Mouse (Mus musculus) adrenal gland, postnatal 4 days (tissue): ENCODE measurements around the gene Zfp933. TPM values are rescaled to one million over a fixed set of nuclear protein-coding genes. Genes with fewer than 3 reads are reported as not detected.
"Not testable (repeated sequence)": the region's sequence is repeated elsewhere in the genome, so short reads cannot be mapped to it uniquely, and the experiment has no call there.

Experiments
- DNase-seq, 2 experiments: peaks; one replicate each; pipeline ENCODE4 v3.0.0; 2021 to 2022; ENCODE audit warnings: low spot score in 2 of 2, mixed read lengths in 2 of 2
- long read RNA-seq, 2 experiments: library from polyadenylated mRNA; stranded (forward); transcript quantifications; one replicate each; pipeline ENCODE4 v2.0.0; 2021
- total RNA-seq, 2 experiments: library from RNA; stranded (reverse); gene quantifications; 2 replicates each; pipeline ENCODE4 v1.2.3; 2021

Gene Zfp933
- total RNA-seq = 10 to 100 TPM; 29.6 to 29.9 TPM
- long read RNA-seq, experiment 1, full-length matches to known transcripts = 3 of 4 reads
- long read RNA-seq, experiment 1, partial matches to known transcripts = 0 of 4 reads
- long read RNA-seq, experiment 1, other reads (novel, unspliced or antisense) = 1 of 4 reads
- long read RNA-seq, experiment 2, full-length matches to known transcripts = 2 of 6 reads
- long read RNA-seq, experiment 2, partial matches to known transcripts = 0 of 6 reads
- long read RNA-seq, experiment 2, other reads (novel, unspliced or antisense) = 4 of 6 reads

DNA sequence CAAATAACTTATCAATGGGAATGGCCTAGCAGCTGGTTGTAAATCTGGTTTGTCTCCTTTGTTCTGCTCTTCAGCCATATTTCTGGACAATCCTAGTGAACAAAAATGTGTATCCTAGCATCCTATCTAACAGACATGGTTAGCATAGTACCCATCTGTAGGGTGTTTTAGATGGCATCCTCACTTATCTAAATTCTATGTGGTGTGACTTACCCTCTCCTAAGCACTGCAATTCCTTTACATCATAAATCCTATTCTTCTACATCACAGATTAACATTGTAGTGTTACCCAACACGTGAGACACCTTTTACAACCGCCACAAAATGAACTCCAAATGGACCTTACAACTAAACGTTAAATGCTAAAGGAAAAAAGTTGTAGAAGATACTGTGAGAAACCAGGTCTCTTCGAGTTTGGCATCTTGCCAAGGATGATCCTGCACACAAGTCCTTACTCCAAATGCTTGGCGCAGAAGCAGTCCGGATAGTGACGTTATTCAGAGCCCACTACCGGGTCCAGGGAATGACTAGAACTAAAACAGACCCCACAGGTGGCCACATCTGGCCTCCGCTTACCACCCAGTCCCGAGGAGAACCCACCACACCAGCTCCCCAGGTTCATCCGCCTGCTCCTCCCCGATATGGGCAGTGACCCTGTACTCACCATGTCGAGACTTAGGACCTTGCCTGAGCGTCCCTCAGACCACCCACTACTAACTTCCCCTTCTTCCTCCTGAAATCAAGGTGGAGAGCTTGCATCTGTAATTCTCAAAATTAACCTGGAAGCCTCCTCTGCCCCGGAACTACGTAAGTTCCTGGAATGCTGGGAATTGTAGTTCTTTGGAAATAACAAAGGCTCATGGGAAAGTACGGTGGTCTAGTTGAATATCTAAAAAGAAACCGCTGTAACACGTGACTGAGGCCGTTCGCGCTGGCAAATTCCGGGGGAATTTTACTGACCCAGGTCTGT lies at the start of gene Zfp933:
TSS of gene Zfp933 (minus strand) at position 753 of the 970 bp plus-strand sequence.
- DNase-seq = no peak

DNA sequence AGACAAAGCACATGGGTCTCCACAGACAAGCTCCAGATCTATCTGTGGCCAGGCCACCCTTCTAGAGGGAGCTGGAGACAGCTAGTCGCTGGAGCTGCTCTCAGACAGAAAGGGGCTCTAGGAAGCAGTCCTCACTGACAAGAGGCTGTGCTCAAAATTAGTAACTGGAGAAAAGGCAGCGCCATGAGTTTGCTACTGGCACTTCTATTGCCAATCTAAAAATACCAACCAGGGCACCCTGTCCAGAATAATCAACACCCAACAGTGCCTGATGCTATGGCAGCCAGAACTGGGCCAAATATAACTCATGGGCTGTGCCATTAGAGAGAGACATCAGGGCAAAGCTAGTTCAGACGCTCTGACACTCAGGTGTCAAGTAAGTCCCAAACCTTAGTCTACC lies 49.2 kb upstream of the Zfp933 start:
- DNase-seq = no peak

DNA sequence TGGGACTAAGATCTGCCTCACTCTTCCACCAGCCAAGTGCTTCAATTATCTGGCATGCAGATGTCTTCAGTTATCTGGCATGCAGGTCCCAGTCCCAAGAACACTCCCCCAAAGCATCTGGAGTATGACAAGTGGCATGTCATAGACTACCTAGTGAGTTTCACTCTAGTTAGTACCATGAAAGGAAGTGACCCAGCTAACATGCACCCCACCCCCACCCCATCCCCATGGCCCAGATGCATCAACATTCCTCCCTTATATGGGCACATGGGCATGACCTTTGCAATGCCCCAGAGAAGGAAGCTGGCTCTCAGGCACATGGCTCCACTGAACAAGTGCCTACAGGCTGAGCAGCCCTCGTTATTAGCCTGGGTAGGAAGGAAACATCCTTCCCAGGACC lies 48.2 kb upstream of the Zfp933 start:
- DNase-seq = no peak

- DNase-seq = no peak
Observed at GRCm38 (mm10) chr4:147895815-147896330, 47.7 kb upstream of the Zfp933 start.

- DNase-seq = no peak
Observed at GRCm38 (mm10) chr4:147890341-147890740, 42.2 kb upstream of the Zfp933 start.

- DNase-seq = no peak
Observed at GRCm38 (mm10) chr4:147888237-147888636, 40.1 kb upstream of the Zfp933 start.

DNA sequence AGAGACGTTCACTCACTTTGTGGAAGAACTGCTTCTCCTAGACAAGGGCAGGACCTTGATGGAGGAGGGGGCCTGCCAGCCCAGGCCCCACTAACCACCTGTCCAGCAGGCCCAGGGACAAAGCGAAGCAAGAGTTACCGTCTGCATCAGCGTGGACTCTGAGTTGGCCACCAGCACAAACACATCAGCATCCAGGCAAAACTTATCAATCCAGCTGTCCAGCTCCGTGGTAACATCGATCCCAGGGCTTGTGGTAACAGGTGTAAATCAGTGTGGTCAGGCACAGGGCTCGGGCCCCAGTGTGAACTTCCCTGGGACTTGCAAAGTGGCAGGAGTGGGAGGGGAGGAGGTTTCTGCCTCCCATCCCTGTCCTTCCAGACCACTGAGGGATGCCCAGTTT lies 39.1 kb upstream of the Zfp933 start:
- DNase-seq = no peak

GRCm38 (mm10) chr4:147886158-147886557 lies 38.0 kb upstream of the Zfp933 start:
- no peak for DNase-seq

- DNase-seq = no peak
Observed at GRCm38 (mm10) chr4:147884138-147884537, 36.0 kb upstream of the Zfp933 start.

DNA sequence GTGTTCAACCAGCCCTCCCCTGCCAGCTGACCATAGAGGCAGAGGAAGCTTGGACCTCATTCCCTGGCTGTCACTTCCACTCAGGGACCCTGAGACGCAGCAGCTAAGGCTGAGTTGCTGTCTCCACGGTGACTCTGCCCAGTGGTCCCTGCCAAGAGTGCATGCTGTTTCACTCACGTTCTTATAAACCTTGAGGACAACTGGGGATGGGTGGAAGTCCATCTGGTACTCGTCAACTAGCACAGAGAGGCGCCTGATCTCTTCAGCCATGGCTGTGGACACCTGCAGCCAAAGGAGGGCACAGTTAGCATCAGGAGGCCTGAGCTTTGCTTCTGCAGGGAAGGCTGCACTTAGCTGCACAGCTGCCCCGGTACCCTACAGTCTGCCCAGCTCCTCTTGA lies 34.9 kb upstream of the Zfp933 start:
- DNase-seq = no peak

DNA sequence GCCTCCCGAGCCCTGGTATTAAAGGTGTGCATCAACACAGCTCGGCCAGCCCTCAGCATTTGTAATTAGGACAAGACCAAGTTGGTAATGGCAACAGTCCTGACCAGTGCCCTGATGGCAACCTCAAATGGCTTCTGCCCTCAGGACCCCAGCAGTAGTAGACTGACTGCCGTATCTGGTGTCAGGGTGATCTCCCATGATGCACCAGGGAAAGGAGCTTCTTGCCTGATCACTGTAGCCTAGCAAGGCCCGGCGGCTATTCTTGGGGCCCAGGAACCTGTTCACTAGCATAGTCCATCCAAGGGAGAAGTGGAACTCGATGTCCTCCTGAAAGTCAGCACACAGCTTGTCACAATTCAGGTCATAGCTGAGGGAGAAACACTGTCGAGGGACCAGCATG lies 33.6 kb upstream of the Zfp933 start:
- DNase-seq = no peak

GRCm38 (mm10) chr4:147879865-147880264 lies 31.7 kb upstream of the Zfp933 start:
- no peak for DNase-seq

- DNase-seq = no peak
Observed at GRCm38 (mm10) chr4:147879456-147879855, 31.3 kb upstream of the Zfp933 start.

DNA sequence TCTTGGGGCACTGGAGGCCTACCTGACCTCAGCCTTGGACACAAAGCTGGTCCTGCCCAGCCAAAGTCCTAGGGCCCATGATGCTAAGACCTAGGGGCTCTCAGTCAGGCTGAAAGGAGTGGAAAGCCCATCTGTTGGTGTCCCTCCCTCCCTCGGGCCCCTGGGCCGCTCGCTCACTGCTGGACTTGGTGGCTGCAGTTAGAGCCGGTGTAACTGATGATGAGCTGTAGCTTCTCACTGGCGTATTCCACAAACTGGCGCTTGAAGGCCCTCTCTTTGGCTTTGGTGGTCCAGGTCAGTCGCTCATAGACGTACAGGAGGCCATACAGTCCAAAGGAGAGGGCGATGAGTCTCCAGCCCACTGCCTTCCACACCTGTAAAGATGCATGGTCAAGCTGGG lies 30.4 kb upstream of the Zfp933 start:
- DNase-seq = no peak

DNA sequence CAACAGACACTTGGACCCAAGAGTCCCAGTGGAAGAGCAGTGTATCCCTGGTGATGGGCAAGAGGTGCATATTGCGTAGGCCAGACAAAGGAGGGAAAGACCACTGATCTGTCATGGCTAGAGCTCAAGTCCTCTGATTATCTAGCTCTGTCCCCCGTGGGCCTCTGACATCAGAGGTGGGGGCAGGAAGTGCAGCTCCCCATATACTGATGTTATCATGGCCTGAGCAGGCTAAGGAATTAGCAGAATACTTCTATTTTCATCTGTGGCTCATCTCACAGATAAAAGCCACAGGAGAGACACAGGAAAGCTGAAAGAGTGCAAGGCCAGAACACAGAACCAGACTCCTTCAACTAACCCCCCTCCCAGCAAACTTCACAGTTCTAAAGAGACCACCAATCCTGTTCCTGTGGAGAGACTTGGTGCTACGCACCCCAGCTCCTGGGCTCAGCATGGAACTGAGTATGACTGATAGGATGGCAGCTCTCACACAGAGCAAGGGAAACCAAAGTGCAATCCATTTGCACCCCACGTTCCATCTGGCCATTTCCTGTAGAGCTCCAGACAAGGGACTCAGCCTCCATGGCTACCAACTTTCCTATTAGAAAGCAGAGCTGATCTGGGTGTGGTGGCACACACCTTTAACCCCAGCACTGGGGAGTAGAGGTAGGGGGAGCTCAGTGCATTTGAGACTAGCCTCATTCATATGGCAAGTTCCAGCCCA lies 27.8 kb upstream of the Zfp933 start:
- no peak for DNase-seq

DNA sequence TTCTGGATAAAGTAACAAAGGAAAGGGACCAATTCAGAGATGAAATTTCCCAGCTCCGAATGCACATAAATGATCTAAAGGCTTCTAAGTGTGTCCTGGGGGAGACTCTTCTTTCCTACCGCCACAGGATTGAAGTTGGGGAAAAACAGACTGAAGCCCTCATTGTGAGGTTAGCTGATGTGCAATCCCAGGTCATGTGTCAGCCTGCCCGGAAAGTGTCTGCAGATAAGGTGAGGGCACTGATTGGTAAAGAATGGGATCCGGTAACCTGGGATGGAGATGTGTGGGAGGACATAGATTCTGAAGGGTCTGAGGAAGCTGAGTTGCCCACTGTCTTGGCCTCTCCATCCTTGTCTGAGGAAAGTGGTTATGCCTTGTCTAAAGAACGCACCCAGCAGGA lies 21.1 kb upstream of the Zfp933 start:
- DNase-seq = no peak

DNA sequence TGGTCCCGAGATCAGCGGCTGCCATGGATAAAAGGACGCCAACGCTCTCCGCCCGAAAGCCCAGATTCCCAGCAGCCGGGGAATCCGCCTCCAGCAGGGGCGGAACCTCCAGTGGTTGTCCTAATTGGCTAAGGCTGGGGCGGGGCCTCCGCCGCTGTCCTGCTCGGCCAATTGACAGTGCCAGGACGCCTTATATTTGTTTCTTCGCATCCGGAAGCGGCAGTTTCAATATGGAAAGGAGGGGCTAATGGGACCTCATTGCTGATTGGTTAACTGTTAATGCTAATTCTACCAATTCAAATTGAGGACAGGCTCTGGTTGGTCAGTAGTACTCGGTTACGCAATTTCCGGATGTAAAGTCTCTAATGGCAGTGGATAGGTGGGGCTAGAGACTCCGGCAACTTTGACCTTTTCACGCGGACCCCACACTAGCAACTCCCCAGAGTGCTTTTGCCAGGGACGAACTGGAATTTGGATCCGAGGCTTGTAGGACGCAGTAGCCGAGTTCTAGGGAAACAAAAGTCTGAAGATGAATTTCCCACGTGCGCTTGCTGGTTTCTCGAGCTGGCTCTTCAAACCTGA lies 20.4 kb upstream of the Zfp933 start, which contains the start of the genes Miip and Fv1:
TSS of gene Miip (minus strand) at position 367 of the 582 bp plus-strand sequence.
TSS of gene Fv1 (plus strand) at position 530 of the 582 bp plus-strand sequence.
- DNase-seq = peak; percentile 73 to 87

GRCm38 (mm10) chr4:147867563-147868449 lies 19.6 kb upstream of the Zfp933 start:
- no peak for DNase-seq

GRCm38 (mm10) chr4:147866793-147867192 lies 18.6 kb upstream of the Zfp933 start:
- not testable (repeated sequence) for DNase-seq

DNA sequence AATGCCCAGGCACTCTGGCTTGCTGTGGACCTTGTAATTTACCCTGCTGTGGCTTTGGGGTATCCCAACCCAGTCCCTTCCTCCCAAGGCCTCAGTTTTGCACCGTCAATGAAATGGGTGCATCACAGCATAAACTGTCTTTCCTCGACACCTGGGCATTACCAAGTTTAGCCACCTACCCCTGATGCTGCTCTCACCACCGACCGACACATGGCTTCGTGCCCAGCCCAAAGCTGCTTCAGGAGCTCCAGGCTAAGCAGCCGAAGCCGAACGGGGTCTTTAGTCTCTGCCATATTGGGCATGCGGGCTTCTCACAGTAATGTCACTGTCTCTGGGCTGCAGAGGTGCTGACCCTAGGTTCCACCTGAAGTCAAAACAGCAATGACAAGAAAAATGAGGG lies 17.9 kb upstream of the Zfp933 start:
- DNase-seq = no peak
